Mouse (Mus musculus): ENCODE measurements around the gene Disp2.

DNA sequence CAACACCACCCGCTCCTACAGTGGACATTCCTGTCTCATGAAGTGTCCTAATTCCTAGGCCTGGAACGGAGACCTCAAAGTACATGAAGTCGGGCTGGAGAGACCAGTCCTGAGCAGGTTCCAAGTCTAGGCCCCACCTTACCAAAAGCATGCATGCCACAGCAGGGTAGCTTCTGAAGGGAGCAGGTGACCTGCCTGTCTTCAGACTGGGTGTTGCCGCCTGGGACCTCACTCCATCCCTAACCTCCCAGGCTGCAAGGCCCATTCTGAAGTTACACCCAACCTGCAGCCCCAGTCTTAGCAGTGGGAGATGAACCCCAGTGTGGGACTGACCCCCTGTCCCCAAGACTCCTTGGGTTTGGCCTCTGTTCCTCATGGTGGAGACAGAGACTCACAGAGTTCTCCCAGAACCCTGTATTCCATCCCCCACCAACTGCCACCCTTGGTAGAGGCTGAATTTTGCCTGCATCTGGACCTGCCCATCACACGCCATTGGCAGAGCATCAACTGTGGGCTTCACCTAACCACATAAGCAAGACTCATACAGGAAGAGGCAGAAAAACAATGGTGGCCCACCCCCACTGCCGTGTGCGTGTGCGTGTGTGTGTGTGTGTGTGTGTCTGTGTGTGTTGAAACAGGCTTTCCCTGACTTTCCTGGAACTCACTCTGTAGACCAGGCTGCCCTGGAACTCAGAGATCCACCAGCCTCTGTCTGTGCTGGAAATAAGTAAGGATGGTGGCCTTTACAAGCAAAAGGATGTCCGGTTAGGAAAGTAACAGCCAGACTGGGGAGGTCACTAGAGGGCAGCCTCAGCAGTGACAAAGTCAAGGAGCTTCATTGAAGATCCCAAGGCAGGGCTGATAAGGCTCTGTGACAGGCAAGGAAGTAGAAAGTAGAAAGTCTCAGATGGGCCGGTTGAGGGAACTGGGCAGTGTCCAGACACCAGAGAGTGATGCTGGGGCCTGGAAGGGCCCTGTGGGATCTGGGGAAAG is 13.2 kb upstream of the Disp2 start:
- TF ChIP-seq GATA1 (IDR thresholded peaks at IDR 0.05; ENCODE audit: low read length) (no peak), TAL1 (IDR thresholded peaks at IDR 0.05; ENCODE audit: low read length) (no peak)

Data from erythroblast, embryonic 14.5 days (primary cell).